Mouse (Mus musculus): Measurements from ENCODE around the gene Ap1m1.

Gene Ap1m1

DNA sequence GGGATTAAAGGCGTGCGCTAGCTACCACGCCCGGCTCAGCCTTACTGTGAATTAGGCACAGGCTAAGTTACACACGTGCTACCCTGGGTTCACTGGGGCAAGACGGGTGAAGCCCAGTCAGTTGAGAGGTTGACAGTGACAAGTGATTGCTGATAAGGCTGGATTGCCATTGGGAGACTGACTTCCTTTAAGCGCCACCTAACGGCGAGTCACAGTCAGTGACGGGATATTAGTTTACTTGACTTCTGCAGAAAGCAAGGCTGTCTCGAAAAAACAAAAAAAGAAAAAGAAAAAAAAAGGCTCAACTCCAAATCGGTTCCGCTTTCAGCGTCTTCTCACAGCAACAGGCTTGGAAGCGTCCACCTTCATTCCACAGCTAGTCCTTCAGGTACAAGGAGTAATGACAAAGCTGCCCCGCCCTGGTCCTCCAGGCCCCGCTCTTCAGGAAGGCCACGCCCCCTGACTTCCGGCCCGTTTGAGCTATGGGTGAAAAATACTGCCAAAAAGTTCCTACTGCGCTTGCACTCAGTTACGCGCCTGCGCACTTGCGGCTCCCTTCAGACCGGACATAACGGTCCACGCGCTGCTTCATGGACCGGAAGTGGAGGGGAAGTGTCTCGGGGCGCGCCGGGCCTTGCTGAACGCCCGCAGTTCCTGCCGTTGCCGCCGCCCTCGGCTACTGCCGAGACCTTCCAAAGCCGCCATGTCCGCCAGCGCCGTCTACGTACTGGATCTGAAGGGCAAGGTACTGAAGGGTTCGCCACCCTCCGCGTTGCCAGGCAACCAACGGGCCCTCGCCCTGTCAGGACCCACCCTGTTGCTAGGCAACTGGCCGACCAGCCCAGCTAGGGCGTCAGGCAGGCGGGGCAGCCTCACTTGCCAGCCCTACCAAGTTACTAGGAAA lies at the start of gene Ap1m1:
Gene Ap1m1, plus strand, starts transcription at position 520 of the 904 bp plus-strand sequence.
- DNase-seq (ENCODE audit: low spot score in 2 of 2) = peak; percentile 96 to 97

DNA sequence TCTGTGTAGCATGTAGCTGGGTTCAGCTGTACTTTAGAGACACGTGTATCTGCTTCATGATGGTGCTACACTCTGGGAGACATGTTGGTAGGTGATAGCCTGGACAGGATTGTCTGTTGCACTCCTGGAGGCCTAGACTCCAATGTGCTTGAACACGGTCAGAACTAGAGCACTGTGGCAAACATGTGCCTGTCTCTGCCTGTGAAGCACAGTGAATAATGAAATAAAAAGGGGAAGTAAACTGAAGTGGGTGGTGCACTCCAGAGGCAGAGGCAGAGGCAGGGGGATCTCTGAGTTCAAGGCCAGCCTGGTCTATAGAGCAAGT lies 49.6 kb upstream of the Ap1m1 start:
- no peak for DNase-seq (ENCODE audit: low spot score in 2 of 2)

DNA sequence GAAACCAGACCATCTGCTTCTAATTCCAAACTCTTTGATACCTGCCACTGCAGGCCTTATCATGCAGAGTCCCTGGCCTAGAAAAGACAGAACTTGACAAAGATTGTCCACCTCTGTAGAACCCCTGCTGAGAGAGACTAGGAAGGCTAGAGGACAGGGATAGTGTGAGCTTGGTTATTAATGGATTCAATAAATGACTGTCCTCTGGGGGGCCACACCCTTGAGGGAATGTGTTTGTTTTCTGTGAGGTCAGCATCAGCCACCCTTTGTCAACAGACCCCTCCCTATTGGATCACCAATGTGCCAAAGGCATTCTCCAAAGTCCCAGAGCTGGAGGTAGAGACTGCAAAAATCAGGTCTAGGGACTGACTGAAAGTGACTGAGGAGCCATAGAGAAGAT lies 47.8 kb upstream of the Ap1m1 start:
- no peak for DNase-seq (ENCODE audit: low spot score in 2 of 2)

DNA sequence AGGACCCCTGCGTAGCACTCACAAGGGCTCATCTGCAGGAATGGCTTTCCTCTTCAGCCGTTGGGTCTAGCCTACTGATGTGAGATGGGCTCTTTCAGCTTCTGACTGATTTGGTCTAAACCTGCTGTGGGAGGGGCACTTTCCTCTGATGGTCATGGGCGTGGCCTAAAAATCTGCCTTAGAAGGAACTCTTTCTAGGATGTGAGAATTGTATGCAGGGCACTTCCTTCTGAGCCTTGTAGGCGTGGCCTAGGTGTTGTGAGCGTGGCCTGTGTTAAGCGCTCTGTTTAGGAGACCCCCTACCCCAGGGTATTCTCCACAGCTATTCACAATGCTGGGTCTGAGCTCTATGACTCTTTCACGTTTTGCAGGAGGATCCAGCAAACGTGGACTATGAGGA lies 41.8 kb upstream of the Ap1m1 start:
- no peak for DNase-seq (ENCODE audit: low spot score in 2 of 2)

DNA sequence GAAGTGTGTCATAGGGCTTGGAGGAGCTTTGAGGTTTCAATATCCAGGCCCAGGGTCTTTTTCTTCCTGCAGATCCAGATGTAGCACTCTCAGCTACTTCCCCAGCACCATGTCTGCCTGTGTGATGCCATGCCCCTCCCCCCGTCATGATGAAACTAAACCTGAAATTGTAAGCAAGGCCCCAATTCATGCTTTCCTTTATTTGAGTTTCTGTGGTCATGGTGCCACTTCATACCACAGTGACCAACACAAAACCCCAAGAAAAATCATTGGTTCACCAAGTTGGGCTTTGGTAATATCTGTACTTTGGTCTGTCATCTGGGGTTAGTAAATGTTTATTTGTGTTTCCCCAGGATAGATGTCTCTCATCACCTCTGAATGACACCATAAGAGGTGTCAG lies 31.2 kb upstream of the Ap1m1 start:
- no peak for DNase-seq (ENCODE audit: low spot score in 2 of 2)

DNA sequence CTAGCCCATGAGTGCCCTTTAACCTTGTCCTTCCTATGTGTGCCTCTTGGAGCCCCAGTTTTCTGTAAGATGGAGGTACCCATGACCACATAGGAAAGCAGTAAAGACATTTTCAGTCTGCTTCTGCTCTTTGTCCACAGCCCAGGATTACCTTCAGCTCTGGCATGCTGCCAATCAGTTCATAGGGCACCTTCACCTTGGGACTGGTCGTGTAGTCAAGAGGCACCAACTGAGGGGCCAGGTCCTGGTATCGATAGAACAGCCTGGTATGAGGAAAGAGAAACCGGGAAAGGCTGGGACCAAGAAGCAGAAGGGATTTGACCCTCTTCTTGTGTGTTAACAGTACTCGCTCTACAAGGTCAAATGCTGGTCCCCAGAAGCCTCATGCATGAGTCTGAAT lies 29.6 kb upstream of the Ap1m1 start:
- no peak for DNase-seq (ENCODE audit: low spot score in 2 of 2)

DNA sequence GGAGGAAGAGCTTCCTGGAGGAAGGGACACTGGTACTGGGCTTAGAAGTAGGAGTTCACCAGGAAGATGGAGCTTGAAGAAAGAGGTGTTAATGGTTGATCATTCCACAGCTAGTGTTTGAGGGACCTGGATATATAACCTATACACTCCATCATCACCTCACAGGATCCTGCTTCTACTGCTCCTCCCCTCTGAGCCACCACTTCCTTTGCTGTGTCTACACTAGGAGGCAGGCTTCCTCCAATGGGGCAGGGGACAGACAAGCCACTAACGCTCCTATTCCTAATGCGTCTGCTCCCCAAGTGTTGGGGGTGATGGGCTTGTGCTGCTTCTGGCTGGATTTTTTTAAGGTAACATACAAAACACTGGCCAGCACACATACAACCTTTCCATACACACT lies 29.1 kb upstream of the Ap1m1 start:
- DNase-seq (ENCODE audit: low spot score in 2 of 2) = no peak

DNA sequence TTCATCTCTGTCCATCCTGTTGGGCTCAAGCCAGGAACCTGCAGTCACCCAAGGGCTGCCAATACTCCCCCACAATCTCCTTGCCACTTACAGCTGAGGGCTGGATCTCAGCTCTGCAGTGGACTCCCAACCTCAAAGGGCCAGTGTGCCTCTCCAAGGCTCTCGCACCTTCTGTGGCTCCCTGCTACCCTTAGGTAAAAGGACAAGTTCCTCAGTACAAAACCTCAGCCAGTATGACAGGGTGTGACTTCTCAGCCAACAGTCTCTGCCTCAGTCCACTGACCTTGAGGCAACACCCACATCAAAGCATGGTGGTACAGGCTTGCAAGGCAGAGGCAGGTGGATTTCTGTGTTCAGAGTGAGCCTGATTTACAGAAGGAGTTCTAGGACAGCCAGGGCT lies 28.0 kb upstream of the Ap1m1 start:
- DNase-seq (ENCODE audit: low spot score in 2 of 2) = no peak

DNA sequence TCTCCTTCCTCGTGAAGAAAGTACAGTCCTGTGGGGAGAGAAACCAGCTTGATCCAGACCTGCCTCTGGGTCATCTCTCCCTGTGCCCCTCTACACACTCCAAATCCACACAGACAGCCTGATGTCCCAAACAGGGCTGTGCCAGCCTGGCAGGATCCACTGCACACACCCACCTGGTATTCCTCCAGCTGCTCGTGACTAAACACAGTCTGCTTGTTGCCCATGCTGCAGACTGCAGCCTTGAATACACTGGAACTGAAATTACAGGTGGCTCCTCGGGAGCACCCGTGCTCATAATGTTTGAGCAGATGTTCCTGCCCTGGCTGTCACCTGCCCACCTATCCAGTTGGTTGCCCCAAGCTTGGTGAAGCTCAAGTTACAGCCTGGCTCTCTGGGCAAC lies 27.1 kb upstream of the Ap1m1 start, which contains the start of gene Cib3:
Gene Cib3, minus strand, starts transcription at position 87 of the 400 bp plus-strand sequence.
- DNase-seq (ENCODE audit: low spot score in 2 of 2) = no peak

DNA sequence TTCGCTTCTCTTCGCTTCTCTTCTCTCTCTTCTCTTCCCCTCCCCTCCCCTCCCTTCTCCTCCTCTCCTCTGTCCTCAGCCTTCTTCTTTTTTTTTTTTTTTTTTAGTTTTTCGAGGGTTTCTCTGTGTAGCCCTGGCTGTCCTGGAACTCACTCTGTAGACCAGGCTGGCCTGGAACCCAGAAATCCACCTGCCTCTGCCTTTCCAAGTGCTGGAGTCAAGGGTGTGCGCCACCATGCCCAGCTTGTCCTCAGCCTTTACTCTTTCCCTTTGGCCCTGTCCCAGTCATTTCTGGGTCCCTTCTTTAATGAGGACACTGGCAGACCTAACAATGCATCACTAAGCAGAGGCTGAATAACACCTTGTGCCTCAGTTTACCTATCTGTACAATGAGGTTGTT lies 26.3 kb upstream of the Ap1m1 start, which contains the start of gene Gm11034:
Gene Gm11034, minus strand, starts transcription at position 101 of the 400 bp plus-strand sequence.
- DNase-seq (ENCODE audit: low spot score in 2 of 2) = no peak

DNA sequence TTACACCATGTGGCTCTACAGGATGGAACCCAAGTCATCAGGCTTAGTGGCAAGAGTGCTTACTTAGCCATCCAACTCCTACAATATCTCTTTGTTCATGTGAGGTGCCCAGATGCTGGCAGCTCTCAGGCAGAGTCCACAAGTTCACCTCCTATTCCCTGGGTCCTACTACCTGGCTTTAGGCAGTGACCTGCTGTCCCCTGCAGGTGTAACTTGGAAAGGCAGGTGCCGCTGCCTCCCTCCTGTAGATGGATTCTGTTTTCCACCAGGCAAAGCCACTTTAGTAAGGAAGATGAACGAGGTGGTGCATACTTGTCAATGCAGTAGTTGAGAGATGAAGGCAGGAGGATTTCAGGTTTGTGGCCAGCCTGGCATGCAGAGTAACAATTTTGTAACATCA lies 24.8 kb upstream of the Ap1m1 start:
- DNase-seq (ENCODE audit: low spot score in 2 of 2) = no peak

DNA sequence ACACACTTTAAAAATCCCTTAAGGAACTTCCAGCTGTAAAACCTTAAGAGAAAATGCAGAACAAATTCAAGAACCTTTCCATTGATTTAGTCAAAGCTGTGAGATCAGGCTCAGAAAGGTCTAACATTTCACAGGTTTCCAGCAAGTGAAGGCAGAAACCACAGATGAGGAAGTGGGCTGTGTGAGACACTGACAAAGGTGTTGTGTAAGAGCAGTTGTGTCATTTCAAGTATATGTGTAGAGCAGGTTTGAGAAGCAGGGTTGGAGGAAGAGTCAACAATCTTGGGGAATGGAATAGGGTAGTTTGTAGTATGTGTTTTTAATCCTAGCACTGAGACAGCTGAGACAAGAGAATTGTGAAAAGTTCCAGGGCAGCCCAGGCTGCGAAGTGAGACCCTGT lies 23.9 kb upstream of the Ap1m1 start:
- no peak for DNase-seq (ENCODE audit: low spot score in 2 of 2)

DNA sequence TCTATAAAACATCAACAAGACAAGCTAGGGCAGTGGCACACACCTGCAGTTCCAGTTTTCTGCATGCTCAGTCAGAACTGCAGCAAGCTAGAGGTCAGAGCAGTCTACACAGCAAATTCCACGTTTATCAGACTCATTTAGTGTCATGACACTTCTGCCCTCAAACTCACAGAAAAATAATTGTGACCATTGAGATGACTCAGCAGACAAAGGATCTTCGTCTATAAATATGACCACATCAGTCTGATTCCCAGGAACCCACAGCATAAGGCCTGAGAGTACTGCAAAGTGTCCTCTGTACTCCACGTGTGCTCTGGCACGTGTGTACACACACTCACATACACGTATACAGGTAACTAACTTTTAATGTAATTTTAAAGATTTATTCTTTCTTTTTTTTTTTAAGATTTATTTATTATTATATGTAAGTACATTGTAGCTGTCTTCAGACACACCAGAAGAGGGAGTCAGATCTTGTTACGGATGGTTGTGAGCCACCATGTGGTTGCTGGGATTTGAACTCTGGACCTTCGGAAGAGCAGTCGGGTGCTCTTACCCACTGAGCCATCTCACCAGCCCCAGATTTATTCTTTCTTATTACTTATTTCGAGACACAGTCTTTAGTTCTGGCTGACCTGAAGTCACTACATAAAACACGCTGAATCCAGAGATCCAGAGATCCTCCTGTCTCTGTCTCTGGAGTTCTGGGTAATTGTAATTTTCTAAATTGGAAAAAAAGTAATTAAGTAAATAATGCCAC lies 20.9 kb upstream of the Ap1m1 start:
- no peak for DNase-seq (ENCODE audit: low spot score in 2 of 2)

DNA sequence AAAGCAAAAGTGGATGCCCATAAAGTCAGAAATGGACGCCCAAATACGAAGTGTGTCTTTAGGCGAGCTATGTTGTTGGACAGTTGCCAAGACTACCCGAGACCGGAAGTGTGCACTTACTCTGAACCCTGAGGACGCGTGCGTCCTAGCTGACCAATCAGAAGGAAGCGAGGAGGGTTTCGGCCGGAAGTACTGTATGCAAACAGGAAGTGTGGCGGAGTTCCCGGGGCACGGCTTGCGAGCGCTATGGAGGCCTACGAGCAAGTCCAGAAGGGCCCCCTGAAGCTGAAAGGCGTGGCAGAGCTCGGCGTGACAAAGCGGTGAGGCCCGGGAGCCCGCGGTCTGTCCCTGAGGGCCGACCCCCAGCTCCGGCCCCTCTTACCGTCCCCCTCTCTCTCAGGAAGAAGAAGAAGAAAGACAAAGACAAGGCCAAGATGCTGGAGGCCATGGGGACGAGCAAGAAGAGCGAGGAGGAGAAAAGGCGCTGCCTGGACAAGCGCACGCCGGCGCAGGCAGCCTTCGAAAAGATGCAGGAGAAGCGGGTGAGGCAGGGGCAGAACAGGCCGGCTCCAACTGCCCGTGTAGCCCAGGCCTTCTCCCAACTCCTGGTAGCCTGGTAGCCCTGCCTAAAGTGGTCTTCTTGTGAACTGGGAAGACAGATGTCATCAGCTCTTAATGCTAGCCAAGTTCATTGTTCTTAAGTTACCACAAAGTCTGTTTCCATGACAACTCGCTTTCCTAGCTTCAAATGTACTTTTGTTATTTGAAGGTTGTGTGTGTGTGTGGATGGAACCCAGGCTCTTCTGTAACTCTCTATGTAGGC lies 20.1 kb upstream of the Ap1m1 start, which contains the start of gene Fam32a:
Gene Fam32a, plus strand, starts transcription at position 190 of the 823 bp plus-strand sequence.
- peak; percentile 85 to 87 for DNase-seq (ENCODE audit: low spot score in 2 of 2)

DNA sequence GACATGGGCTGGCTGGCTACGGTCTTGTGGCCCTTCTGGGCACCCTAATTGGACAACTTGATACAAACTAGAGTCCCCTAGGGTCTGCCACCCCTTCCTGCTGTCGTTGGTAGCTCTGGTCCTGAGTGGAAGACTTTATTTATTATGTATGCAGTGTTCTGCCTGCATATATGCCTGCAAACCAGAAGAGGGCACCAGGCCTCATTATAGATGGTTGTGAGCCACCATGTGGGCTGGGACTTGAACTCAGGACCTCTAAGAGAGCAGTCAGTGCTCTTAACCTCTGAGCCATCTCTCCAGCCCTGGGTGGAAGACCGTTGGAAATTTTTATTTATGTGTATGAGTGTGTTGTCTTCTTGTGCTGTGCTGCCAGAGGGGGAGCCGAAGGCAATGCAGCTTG lies 19.1 kb upstream of the Ap1m1 start:
- DNase-seq (ENCODE audit: low spot score in 2 of 2) = no peak

DNA sequence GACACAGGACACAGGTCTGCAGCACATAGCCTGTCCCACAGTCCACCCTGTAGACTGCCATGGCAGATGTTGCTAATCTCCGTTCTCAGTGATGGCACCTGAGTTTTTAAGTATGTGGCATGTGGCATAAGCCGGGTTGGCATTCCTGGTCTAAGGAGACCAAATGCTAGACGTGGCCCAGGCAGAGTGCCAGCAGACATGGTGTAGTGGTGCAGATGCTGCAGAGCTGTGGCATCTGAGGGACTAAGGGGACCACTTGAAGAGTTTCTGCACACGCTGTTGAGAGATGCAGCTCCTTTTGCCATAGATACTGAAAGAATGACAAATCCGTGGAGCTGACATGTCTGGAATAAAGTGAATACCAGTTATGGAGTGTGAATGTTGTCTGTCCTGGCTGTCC lies 17.2 kb upstream of the Ap1m1 start:
- DNase-seq (ENCODE audit: low spot score in 2 of 2) = no peak

DNA sequence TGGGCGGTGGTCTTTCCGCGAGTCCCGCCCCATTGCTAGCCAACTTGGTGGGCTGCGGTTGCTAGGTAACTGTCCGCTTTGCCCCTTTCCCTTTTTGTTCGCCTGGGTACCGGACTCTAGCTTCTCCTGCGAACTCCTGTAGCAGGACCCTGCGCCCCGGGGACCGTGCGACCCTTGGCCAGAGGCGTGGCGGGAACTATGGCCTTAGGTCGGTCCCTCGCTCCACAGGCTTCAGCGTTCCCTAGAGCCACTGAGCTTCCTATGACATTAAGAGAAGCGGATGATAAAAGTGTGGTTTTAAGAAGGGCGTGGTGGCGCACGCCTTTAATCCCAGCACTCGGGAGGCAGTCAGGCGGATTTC lies 565 bp downstream of the Ap1m1 start:
- no peak for DNase-seq (ENCODE audit: low spot score in 2 of 2)

DNA sequence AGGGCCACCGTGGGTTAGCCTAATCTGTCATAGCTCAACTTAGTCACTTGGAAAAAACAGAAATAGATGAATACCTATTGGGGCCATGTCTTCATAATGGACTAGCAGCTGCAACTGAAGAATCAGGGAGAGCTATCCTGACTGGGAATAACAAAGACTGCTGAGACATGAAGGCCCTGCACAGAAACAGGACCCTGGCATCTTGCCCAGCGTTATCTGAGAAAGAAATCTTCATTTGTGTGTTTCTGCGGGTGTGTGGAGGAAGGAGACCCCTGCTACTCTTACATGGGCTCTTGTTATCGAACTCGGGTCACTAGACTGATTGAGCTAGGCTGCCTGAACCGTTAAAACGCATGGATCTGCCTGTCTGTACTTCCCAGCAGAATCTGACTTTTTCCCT lies 1.1 kb downstream of the Ap1m1 start:
- DNase-seq (ENCODE audit: low spot score in 2 of 2) = no peak

DNA sequence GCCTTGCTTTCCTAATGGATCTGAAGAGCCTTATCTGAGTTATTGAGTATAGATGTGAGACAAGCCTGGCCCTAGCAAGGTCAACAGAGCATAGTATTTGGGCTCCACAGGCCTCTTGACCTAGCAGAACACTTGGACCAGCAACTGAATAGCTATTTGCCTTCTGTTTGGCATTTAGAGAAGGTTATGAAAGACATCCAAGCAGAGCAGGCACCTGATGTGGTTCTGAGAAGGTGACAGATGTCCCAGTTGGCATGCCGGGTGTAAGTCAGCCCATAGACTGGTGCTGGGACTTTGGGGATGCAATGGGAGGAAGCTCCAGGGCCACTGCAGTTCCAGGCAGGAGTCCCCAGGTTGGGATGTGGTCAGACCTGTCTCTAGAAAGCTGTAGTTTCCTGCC lies 2.4 kb downstream of the Ap1m1 start:
- no peak for DNase-seq (ENCODE audit: low spot score in 2 of 2)

DNA sequence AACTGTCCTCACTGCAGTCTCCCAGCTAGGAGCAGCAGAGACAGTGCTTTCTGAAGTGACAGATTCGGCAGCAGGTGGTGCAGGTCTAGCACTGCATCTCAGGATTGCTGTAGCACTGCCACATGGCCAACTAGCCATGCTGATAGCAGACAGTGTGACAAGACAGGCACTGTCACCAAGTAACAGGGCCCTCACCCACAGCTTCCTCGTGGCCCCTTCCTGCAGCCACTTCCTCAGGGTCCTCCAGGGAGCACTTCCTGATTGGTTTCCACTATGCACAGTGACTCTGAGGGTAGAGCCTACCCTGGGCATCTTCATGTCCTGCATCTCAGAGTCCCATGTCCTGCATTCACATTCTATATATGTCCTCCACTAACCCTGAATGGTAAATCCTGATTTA lies 4.8 kb downstream of the Ap1m1 start:
- DNase-seq (ENCODE audit: low spot score in 2 of 2) = no peak

DNA sequence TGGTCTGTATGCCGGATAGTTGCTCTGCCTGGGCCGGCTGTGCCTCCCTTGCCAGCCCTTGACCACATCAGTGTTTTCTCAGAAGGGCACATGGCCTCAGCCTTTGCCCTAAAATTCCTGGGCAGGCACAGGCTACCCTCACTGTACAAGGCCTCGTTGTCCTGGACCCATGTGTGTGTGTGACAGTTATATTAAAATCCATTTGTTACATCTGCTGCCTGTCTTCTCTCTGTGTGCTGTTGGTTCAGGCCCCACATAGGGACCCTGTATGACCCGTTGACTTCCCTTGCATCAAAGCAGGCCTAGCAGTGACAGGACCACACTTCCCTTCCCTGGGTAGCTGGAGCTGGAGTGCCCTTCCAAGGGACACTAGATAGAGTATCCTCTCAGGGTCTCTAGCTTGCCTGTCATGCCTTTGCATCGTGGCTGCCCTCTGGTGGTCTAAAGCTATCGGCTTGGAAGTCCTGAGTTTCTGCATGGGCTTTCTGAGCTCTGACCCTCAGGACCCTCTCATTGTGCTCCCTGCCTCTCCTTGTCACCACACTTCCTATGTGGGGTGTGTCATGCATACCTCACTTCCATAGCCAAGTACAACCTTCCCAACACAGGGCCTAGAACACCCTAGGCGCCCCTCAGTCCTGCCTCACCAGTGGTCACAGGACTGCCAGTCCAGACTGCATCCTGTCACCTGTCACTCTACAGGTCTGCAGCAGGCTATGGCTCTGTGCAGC lies 17.5 kb downstream of the Ap1m1 start:
- DNase-seq (ENCODE audit: low spot score in 2 of 2) = no peak

DNA sequence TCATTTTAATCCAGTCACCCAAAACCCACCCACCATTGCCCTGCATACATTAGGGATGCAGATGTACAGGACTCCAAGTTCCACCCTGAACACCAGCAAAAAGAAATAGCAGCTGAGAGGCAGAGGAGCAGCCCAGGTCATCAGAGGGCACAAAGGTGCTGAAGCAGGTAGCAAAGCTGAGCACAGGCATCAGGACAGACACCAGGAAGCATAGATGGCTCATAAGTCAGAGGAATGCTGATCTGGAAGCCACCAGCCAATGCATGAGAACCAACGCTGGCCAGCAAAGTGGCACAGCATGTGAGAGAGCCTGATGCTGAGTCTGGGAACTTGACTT lies 18.1 kb downstream of the Ap1m1 start:
- DNase-seq (ENCODE audit: low spot score in 2 of 2) = no peak

Measured in urinary bladder, postnatal 4 days (tissue).